Mouse (Mus musculus) megakaryocyte-erythroid progenitor cell, adult 5-6 weeks (primary cell): ENCODE results near the gene Gabarap. TPM values are rescaled to one million over a fixed set of nuclear protein-coding genes. Genes with fewer than 3 reads are reported as not detected.

Experiments used
- ATAC-seq: replicated peaks from 2 replicates; pipeline ENCODE4 v1.8.0; 2016; ENCODE audit warnings: mild to moderate bottlenecking, inconsistent platforms; ENCODE audit not compliant: severe bottlenecking, poor library complexity, low FRiP score, low TSS enrichment
- total RNA-seq, 2 experiments: library from RNA; stranded (forward) in 1 of 2; stranded (reverse) in 1 of 2; fragments of 200-1000, 215-1000 nt in 1 of 2; fragments of >200 nt in 1 of 2; fragmentation: Nextera tagmentation in 1 of 2; gene quantifications; 2 replicates each; pipeline ENCODE4 v1.2.3; 2014 to 2017

The Gabarap gene
- total RNA-seq, 2 experiments from 2014 or later, result 222 to 278 TPM

DNA sequence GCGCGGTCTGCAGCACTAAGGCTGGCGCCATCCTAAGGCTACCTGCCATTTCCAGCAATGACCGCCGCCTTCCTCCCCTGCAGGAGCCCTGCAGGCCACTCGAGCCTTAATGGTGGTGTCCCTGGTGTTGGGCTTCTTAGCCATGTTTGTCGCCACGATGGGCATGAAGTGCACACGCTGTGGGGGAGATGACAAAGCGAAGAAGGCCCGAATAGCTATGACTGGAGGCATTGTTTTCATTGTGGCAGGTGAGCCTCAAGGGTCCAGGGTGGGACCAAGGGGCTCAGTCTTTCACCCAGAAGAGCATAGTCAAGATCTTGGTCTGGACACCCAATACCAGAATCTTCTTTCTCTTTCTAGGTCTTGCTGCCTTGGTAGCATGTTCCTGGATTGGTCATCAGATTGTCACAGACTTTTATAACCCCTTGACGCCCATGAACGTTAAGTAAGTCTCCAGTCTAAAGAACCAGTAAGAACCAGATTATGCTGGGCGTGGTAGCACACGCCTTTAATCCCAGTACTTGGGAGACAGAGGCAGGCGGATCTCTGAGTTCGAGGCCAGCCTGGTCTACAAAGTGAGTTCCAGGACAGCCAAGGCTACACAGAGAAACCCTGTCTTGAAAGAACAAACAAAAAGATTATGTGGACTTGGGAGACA lies 24.0 kb upstream of the Gabarap start:
- peak; percentile 19; the same call in 1 of the 2 replicates for ATAC-seq

- ATAC-seq, result no peak
These were observed 22.1 kb upstream of the Gabarap start for GRCm38 (mm10) chr11:69968793-69969192.

GRCm38 (mm10) chr11:69970222-69970621 lies 20.7 kb upstream of the Gabarap start:
- ATAC-seq, result no peak

DNA sequence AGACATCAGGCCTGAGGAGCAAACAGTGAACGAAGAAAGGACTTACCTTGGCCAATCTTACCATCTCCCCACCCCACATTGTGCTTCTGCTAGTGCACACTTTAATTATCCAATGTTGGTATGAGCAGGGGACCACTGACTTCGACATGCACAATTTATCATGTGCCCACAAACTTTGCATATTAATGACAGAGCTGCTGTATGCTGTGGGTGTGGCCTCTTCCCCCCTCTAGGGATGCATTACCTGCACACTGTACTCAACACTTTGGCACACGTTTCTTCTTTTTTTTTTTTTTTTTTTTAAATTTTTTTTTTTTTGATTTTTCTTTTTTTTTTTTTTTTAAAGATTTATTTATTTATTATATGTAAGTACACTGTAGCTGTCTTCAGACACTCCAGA lies 20.2 kb upstream of the Gabarap start:
- ATAC-seq, result no peak

- no peak for ATAC-seq
These were observed 16.0 kb upstream of the Gabarap start for GRCm38 (mm10) chr11:69974907-69975306.

DNA sequence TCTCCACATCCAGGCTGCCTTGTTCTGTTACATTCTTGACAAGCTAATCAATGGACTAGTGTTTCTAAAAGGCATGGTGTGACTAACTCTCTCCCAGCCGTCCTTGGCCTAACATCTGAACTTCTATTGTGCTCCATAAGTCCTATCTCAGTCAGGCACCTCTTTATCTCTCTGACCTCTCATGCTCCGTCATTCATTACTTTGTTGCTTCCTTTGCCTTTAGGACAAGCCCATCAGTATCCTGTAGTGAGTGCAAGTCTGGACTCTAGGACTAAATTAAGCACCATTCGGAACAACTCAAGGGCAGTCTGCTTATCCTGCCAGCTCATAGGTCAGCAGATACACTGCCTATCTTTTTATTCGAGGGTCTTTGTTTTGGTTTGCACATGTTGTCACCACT lies 14.7 kb upstream of the Gabarap start:
- ATAC-seq, result no peak

GRCm38 (mm10) chr11:69979827-69980195 lies 11.1 kb upstream of the Gabarap start:
- ATAC-seq, result peak; percentile 33

GRCm38 (mm10) chr11:69980196-69981140 lies 10.5 kb upstream of the Gabarap start:
- peak; percentile 89 for ATAC-seq

- ATAC-seq, result no peak
These were observed 9.7 kb upstream of the Gabarap start, which contains the start of gene Ctdnep1 for GRCm38 (mm10) chr11:69981141-69981762. TSS of gene Ctdnep1 (plus strand) at chr11:69981156.

DNA sequence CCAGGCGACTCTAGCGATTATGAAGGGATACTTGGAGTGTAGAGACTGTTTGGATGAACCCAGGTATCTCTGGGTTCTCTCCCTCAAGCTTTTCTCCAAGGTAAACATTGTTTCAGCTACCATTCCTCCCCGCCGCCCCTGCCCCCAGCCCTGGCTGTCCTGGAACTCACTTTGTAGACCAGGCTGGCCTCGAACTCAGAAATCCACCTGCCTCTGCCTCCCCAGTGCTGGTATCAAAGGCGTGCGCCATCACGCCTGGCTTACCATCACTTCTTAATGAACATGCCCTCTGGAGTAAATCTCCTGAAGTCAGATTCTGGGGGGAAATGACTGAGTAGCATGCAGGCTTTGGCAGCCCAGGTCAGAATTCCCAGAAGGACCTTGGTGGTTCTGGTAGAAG lies 8.7 kb upstream of the Gabarap start, which contains the start of gene Elp5:
TSS of gene Elp5 (minus strand) at position 293 of the 400 bp plus-strand sequence.
- ATAC-seq, result no peak

- 0 out of 2 replicates have a peak, but pooled peaks have one; percentile 27 for ATAC-seq
These were observed 8.1 kb upstream of the Gabarap start for GRCm38 (mm10) chr11:69982877-69983276.

DNA sequence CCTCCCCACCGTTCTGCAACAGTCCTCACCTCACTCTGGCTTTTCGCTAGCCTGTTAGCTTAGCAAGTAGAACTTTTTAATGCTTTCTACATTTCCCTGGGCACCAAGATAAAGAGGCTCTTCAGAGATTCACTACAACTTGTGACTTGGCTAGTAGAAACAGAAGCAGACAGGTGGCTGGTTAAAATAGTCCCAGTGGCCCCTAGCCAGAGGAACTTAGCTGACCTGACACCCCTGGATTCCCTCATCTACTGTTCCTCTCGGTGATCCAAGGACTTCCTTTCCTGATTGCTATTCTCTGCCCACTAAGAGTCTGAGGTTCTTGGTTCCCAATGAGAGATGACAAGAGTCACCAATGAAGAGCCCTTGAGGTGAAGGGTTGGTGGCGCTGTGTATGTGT lies 7.6 kb upstream of the Gabarap start:
- no peak for ATAC-seq

DNA sequence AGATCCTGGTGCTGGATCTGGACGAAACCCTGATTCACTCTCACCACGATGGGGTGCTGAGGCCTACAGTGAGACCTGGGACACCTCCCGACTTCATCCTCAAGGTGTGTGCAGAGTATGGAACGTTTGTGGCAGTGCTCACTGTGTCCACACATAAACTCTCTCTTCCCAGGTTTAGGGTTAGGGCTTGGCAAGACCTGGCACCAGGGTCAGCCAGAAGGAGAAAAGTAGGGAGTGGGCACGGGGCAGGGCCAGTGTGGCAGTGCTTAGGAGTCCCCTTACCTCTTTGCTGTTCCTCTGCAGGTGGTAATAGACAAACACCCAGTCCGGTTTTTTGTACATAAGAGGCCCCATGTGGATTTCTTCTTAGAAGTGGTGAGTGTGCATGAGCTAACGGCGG lies 6.5 kb upstream of the Gabarap start:
- no peak for ATAC-seq

DNA sequence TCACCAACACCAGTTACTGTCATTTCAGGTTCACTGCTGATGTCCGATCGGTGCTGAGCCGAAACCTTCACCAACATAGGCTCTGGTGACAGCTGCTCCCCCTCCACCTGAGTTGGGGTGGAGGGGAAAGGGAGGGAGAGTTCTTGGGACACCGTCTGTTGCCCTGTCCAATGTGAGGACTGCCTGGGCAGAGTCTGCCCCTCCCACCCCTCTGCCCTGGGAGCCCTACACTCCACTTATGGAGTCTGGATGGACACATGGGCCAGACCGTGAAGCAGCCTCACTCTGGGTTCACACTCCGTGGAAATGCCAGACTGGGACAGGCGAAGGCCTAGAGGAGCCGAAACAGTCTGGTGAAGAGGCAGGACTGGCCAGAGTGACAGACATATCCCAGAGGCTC lies 994 bp upstream of the Gabarap start:
- no peak for ATAC-seq

DNA sequence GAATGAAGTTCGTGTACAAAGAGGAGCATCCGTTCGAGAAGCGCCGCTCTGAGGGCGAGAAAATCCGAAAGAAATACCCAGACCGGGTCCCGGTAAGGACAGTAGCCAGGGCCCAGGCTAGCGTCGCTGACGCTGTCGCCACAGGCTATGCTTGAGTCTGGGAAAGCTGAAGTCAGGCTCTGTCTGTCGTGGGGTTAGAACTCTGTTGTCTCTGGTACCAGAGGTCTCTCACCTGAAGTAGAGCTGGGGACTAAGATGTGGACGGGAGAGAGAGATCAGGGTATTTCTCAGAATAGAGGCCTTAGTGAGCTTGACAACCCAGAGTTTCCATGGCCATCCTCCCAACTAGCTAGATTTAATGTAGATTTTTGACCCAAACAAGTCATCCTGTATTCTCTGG lies 768 bp downstream of the Gabarap start:
- no peak for ATAC-seq

GRCm38 (mm10) chr11:69992396-69992795 lies 1.5 kb downstream of the Gabarap start:
- ATAC-seq, result no peak

DNA sequence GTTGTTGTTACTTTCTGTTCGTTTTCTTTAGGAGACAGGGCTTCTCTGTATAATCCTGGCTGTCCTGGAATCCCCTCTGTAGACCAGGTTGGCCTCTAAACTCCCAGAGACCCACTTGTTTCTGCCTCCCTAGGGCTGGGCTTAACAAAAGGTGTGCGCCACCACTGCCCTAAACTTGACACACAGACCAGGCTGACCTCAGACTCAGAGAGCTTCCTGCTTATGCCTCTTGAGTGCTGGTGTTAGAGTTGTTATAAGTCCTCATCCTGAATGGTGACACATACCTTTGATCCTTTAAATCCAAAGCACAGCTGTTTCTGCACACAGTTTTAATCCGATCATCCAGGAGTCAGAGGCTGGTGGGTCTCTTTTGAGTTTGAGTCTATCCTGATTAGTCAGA lies 2.0 kb downstream of the Gabarap start:
- no peak for ATAC-seq

- ATAC-seq, result no peak
These were observed 3.6 kb downstream of the Gabarap start for GRCm38 (mm10) chr11:69994401-69995090.

DNA sequence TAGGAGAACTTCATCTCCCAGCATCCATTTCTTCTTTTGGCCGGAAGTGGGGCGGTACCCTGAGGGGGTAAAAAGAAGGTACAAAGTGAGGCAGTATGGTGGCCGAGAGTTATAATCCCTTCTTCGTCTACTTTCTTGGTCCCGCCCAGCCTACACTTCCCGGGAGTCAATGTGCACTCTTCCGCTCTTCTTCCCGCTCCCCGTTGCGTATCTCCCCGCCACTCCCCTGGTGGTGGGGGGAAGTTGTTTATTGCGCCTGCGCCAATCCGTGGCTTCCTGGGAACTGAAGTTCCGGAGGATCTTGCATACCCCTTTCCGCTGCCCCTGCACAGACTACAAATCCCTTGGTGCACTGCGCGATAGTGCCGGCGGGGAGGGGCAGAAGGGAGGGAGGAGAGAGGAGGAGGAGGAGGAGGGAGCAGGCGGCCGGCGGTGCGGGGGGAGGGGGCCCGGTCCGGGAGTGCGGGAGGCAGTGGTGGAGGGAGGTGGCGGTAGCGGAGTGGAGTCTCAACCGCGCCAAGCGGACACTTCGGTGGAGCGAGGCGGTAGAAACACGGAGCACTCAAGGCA lies 4.5 kb downstream of the Gabarap start, which contains the start of gene Phf23:
TSS of gene Phf23 (plus strand) at position 387 of the 570 bp plus-strand sequence.
- peak; percentile 73 for ATAC-seq
